Mouse (Mus musculus): ENCODE measurements around the gene Hnrnpr. TPM values are rescaled to one million over a fixed set of nuclear protein-coding genes. Genes with fewer than 3 reads are reported as not detected.

Hnrnpr gene
- polyA plus RNA-seq (2015; fragmentation: Nextera tagmentation; extraction: Ambion mirVana) = 249 and 266 TPM in 2 replicates

- peak within 1 kb of the TSS; percentile 95 for H3K4me3 ChIP-seq (replicated peaks; ENCODE audit: low read length)
- H3K9me3 ChIP-seq (ENCODE audit: control insufficient read depth, low read length) = no peaks in the 10 kb centered on the region
- H3K36me3 ChIP-seq (ENCODE audit: control insufficient read depth, insufficient read depth) = no peaks in the 10 kb centered on the region
- H3K4me2 ChIP-seq (ENCODE audit: low read length) = peak within 1 kb of the TSS; percentile 94
- under 1% methylated on average over 58 of the region's 65 CpGs for WGBS
- H3K4me1 ChIP-seq (replicated peaks; ENCODE audit: control insufficient read depth, insufficient read depth, low read length) = peaks cover 26% of the 10 kb centered on the region
- no peaks in the 10 kb centered on the region for H3K27me3 ChIP-seq (replicated peaks; ENCODE audit: control insufficient read depth, insufficient read depth, low read length)
- peak within 1 kb of the TSS; percentile 97 for H3K27ac ChIP-seq (ENCODE audit: low read length)
- ATAC-seq = peak; percentile 100
- H3K9ac ChIP-seq (replicated peaks; ENCODE audit: low read depth, low read length) = peak within 1 kb of the TSS; percentile 97
These were observed at the start of gene Hnrnpr for GRCm38 (mm10) chr4:136310229-136311041. Hnrnpr (plus strand) TSS chr4:136310942.

- Histone ChIP-seq H3K4me3 (replicated peaks; ENCODE audit: low read length) (no peak overlapping the region), H3K27ac (ENCODE audit: low read length) (no peak overlapping the region), H3K9ac (replicated peaks; ENCODE audit: low read depth, low read length) (no peak overlapping the region), H3K9me3 (ENCODE audit: control insufficient read depth, low read length) (no peaks in the 10 kb centered on the region), H3K4me2 (ENCODE audit: low read length) (no peak overlapping the region), H3K4me1 (replicated peaks; ENCODE audit: control insufficient read depth, insufficient read depth, low read length) (peaks cover 3% of the 10 kb centered on the region; the same call in 1 of the 2 replicates), H3K27me3 (replicated peaks; ENCODE audit: control insufficient read depth, insufficient read depth, low read length) (no peaks in the 10 kb centered on the region), H3K36me3 (ENCODE audit: control insufficient read depth, insufficient read depth) (no peaks in the 10 kb centered on the region)
- ATAC-seq = no peak
- WGBS = 81% methylated on average over 10 of the region's 10 CpGs
These were observed 48.8 kb upstream of the Hnrnpr start for GRCm38 (mm10) chr4:136261912-136262311.

- Histone ChIP-seq H3K27ac (ENCODE audit: low read length) (no peak overlapping the region), H3K4me1 (replicated peaks; ENCODE audit: control insufficient read depth, insufficient read depth, low read length) (peaks cover 3% of the 10 kb centered on the region; the same call in 1 of the 2 replicates), H3K27me3 (replicated peaks; ENCODE audit: control insufficient read depth, insufficient read depth, low read length) (no peaks in the 10 kb centered on the region), H3K4me2 (ENCODE audit: low read length) (no peak overlapping the region), H3K9ac (replicated peaks; ENCODE audit: low read depth, low read length) (no peak overlapping the region), H3K4me3 (replicated peaks; ENCODE audit: low read length) (no peak overlapping the region), H3K9me3 (ENCODE audit: control insufficient read depth, low read length) (no peaks in the 10 kb centered on the region), H3K36me3 (ENCODE audit: control insufficient read depth, insufficient read depth) (no peaks in the 10 kb centered on the region)
- ATAC-seq = no peak
- 87% methylated on average over 4 of the region's 4 CpGs for WGBS
These were observed 47.2 kb upstream of the Hnrnpr start for GRCm38 (mm10) chr4:136263555-136263954.

GRCm38 (mm10) chr4:136266716-136267343 is 43.9 kb upstream of the Hnrnpr start:
- WGBS = 84% methylated on average over 9 of the region's 9 CpGs

GRCm38 (mm10) chr4:136268912-136269311 is 41.8 kb upstream of the Hnrnpr start:
- no peak overlapping the region for H3K4me3 ChIP-seq (replicated peaks; ENCODE audit: low read length)
- H3K27ac ChIP-seq (ENCODE audit: low read length) = no peak overlapping the region
- no peaks in the 10 kb centered on the region for H3K27me3 ChIP-seq (replicated peaks; ENCODE audit: control insufficient read depth, insufficient read depth, low read length)
- ATAC-seq = no peak
- H3K9ac ChIP-seq (replicated peaks; ENCODE audit: low read depth, low read length) = no peak overlapping the region
- no peaks in the 10 kb centered on the region for H3K36me3 ChIP-seq (ENCODE audit: control insufficient read depth, insufficient read depth)
- no peak overlapping the region for H3K4me2 ChIP-seq (ENCODE audit: low read length)
- peaks cover 4% of the 10 kb centered on the region for H3K9me3 ChIP-seq (ENCODE audit: control insufficient read depth, low read length)
- 91% methylated on average over 1 of the region's 1 CpGs for WGBS
- no peaks in the 10 kb centered on the region for H3K4me1 ChIP-seq (replicated peaks; ENCODE audit: control insufficient read depth, insufficient read depth, low read length)

More at GRCm38 (mm10) chr4:136266716-136267343, 43.9 kb upstream of the Hnrnpr start:
- Histone ChIP-seq H3K36me3 (ENCODE audit: control insufficient read depth, insufficient read depth) (no peaks in the 10 kb centered on the region), H3K27me3 (replicated peaks; ENCODE audit: control insufficient read depth, insufficient read depth, low read length) (no peaks in the 10 kb centered on the region), H3K4me3 (replicated peaks; ENCODE audit: low read length) (no peak overlapping the region), H3K9me3 (ENCODE audit: control insufficient read depth, low read length) (no peaks in the 10 kb centered on the region), H3K4me2 (ENCODE audit: low read length) (no peak overlapping the region), H3K4me1 (replicated peaks; ENCODE audit: control insufficient read depth, insufficient read depth, low read length) (no peaks in the 10 kb centered on the region), H3K27ac (ENCODE audit: low read length) (no peak overlapping the region), H3K9ac (replicated peaks; ENCODE audit: low read depth, low read length) (no peak overlapping the region)
- ATAC-seq = no peak

- peaks cover 4% of the 10 kb centered on the region for H3K9me3 ChIP-seq (ENCODE audit: control insufficient read depth, low read length)
- H3K9ac ChIP-seq (replicated peaks; ENCODE audit: low read depth, low read length) = no peak overlapping the region
- H3K27me3 ChIP-seq (replicated peaks; ENCODE audit: control insufficient read depth, insufficient read depth, low read length) = no peaks in the 10 kb centered on the region
- 82% methylated on average over 8 of the region's 8 CpGs for WGBS
- H3K4me3 ChIP-seq (replicated peaks; ENCODE audit: low read length) = no peak overlapping the region
- no peak overlapping the region for H3K4me2 ChIP-seq (ENCODE audit: low read length)
- no peak overlapping the region for H3K27ac ChIP-seq (ENCODE audit: low read length)
- no peak for ATAC-seq
- no peaks in the 10 kb centered on the region for H3K4me1 ChIP-seq (replicated peaks; ENCODE audit: control insufficient read depth, insufficient read depth, low read length)
- no peaks in the 10 kb centered on the region for H3K36me3 ChIP-seq (ENCODE audit: control insufficient read depth, insufficient read depth)
These were observed 40.1 kb upstream of the Hnrnpr start for GRCm38 (mm10) chr4:136270648-136271047.

- no peak for ATAC-seq
- no peak overlapping the region for H3K27ac ChIP-seq (ENCODE audit: low read length)
- H3K9ac ChIP-seq (replicated peaks; ENCODE audit: low read depth, low read length) = no peak overlapping the region
- peaks cover 26% of the 10 kb centered on the region for H3K4me1 ChIP-seq (replicated peaks; ENCODE audit: control insufficient read depth, insufficient read depth, low read length)
- no peaks in the 10 kb centered on the region for H3K27me3 ChIP-seq (replicated peaks; ENCODE audit: control insufficient read depth, insufficient read depth, low read length)
- H3K4me3 ChIP-seq (replicated peaks; ENCODE audit: low read length) = no peak overlapping the region
- H3K4me2 ChIP-seq (ENCODE audit: low read length) = no peak overlapping the region
- H3K36me3 ChIP-seq (ENCODE audit: control insufficient read depth, insufficient read depth) = no peaks in the 10 kb centered on the region
- WGBS = 87% methylated on average over 8 of the region's 8 CpGs
- no peaks in the 10 kb centered on the region for H3K9me3 ChIP-seq (ENCODE audit: control insufficient read depth, low read length)
These were observed 29.6 kb upstream of the Hnrnpr start for GRCm38 (mm10) chr4:136281097-136281496.

GRCm38 (mm10) chr4:136281611-136282010 is 29.1 kb upstream of the Hnrnpr start:
- ATAC-seq = no peak
- H3K27ac ChIP-seq (ENCODE audit: low read length) = no peak overlapping the region

GRCm38 (mm10) chr4:136282621-136283480 is 27.9 kb upstream of the Hnrnpr start:
- Histone ChIP-seq H3K9me3 (ENCODE audit: control insufficient read depth, low read length) (no peaks in the 10 kb centered on the region), H3K4me3 (replicated peaks; ENCODE audit: low read length) (no peak overlapping the region), H3K27me3 (replicated peaks; ENCODE audit: control insufficient read depth, insufficient read depth, low read length) (no peaks in the 10 kb centered on the region), H3K4me1 (replicated peaks; ENCODE audit: control insufficient read depth, insufficient read depth, low read length) (peaks cover 38% of the 10 kb centered on the region), H3K9ac (replicated peaks; ENCODE audit: low read depth, low read length) (peak overlapping the region; percentile 42), H3K4me2 (ENCODE audit: low read length) (no peak overlapping the region), H3K36me3 (ENCODE audit: control insufficient read depth, insufficient read depth) (peaks cover 1% of the 10 kb centered on the region), H3K27ac (ENCODE audit: low read length) (peak overlapping the region; percentile 98)
- 10% methylated on average over 10 of the region's 10 CpGs for WGBS
- ATAC-seq = no peak

More at GRCm38 (mm10) chr4:136281611-136282010, 29.1 kb upstream of the Hnrnpr start:
- H3K36me3 ChIP-seq (ENCODE audit: control insufficient read depth, insufficient read depth) = no peaks in the 10 kb centered on the region
- no peak overlapping the region for H3K9ac ChIP-seq (replicated peaks; ENCODE audit: low read depth, low read length)
- H3K4me3 ChIP-seq (replicated peaks; ENCODE audit: low read length) = no peak overlapping the region
- H3K9me3 ChIP-seq (ENCODE audit: control insufficient read depth, low read length) = no peaks in the 10 kb centered on the region
- 61% methylated on average over 8 of the region's 9 CpGs for WGBS
- no peak overlapping the region for H3K4me2 ChIP-seq (ENCODE audit: low read length)
- no peaks in the 10 kb centered on the region for H3K27me3 ChIP-seq (replicated peaks; ENCODE audit: control insufficient read depth, insufficient read depth, low read length)
- peaks cover 28% of the 10 kb centered on the region for H3K4me1 ChIP-seq (replicated peaks; ENCODE audit: control insufficient read depth, insufficient read depth, low read length)

All from forebrain, embryonic 16.5 days (tissue).